Mouse (Mus musculus): ENCODE measurements at regions not wholly inside any gene's neighbourhood (a gene's known extent, or its start where the extent isn't known, plus 50 kb on each side); places are given as distances from the start of the nearest gene placed in this dataset.

GRCm38 (mm10) chr8:46898697-46899445, 87.8 kb upstream of the Enpp6 start:
- Histone ChIP-seq H3K36me3 (ENCODE audit: control insufficient read depth, insufficient read depth) (no peaks in the 10 kb centered on the region), H3K9me3 (ENCODE audit: control insufficient read depth, low read length) (no peaks in the 10 kb centered on the region), H3K4me1 (replicated peaks; ENCODE audit: control insufficient read depth, insufficient read depth, low read length) (no peaks in the 10 kb centered on the region), H3K27ac (ENCODE audit: low read length) (no peak overlapping the region), H3K4me3 (replicated peaks; ENCODE audit: low read length) (no peak overlapping the region), H3K4me2 (ENCODE audit: low read length) (no peak overlapping the region), H3K27me3 (replicated peaks; ENCODE audit: control insufficient read depth, insufficient read depth, low read length) (no peaks in the 10 kb centered on the region), H3K9ac (replicated peaks; ENCODE audit: low read depth, low read length) (no peak overlapping the region)
- 50% methylated on average over 5 of the region's 5 CpGs for WGBS
- ATAC-seq, result no peak

DNA sequence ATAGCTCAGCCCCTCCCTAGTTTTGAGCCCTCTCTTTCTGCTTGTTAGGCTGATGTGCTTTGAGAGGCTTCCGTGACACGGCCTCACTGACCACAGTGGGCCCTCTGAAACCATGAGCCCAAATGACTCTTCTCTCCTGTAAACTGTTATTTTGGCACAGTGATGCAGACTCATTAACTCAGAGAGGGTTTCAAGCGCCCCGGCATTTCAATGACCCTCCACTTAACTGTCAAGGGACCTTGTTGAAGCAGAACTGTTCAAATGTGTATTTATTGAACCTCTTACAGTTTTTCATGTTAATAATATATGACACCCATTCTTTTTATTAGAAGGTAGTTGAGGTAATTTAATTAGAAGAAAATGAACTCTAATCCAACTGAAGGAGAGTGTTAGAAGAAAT, 85.9 kb upstream of the Enpp6 start:
- H3K9me3 ChIP-seq (ENCODE audit: control insufficient read depth, low read length), result no peaks in the 10 kb centered on the region
- no peaks in the 10 kb centered on the region for H3K36me3 ChIP-seq (ENCODE audit: control insufficient read depth, insufficient read depth)
- H3K4me3 ChIP-seq (replicated peaks; ENCODE audit: low read length), result no peak overlapping the region
- no peaks in the 10 kb centered on the region for H3K27me3 ChIP-seq (replicated peaks; ENCODE audit: control insufficient read depth, insufficient read depth, low read length)
- no peak overlapping the region for H3K27ac ChIP-seq (ENCODE audit: low read length)
- no peak for ATAC-seq
- no peak overlapping the region for H3K4me2 ChIP-seq (ENCODE audit: low read length)
- no peak overlapping the region for H3K9ac ChIP-seq (replicated peaks; ENCODE audit: low read depth, low read length)
- WGBS, result 39% methylated on average over 4 of the region's 4 CpGs
- no peaks in the 10 kb centered on the region for H3K4me1 ChIP-seq (replicated peaks; ENCODE audit: control insufficient read depth, insufficient read depth, low read length)

DNA sequence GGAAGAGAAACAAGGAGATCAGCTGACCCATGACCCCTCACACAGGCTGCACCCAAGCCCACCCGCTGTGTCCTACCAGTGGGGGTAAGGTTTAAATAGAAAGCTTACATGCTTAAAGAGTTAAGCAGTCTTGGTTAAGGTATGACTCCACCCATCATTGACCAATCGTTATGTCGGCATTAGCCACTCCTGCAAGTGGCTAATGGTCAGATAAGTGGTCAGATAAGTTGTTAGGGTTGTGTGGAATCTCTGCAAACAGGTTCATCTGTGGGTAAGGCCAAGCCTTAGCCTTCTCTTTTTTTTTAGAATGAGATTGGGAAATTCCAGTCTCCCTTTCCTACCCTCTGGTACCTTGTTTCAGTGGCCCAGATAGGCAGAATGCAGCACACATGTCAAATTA, 82.0 kb upstream of the Enpp6 start:
- H3K4me3 ChIP-seq (replicated peaks; ENCODE audit: low read length), result no peak overlapping the region
- H3K4me2 ChIP-seq (ENCODE audit: low read length), result no peak overlapping the region
- WGBS, result 62% methylated on average over 3 of the region's 3 CpGs
- no peaks in the 10 kb centered on the region for H3K36me3 ChIP-seq (ENCODE audit: control insufficient read depth, insufficient read depth)
- no peak overlapping the region for H3K27ac ChIP-seq (ENCODE audit: low read length)
- no peak for ATAC-seq
- no peak overlapping the region for H3K9ac ChIP-seq (replicated peaks; ENCODE audit: low read depth, low read length)
- H3K9me3 ChIP-seq (ENCODE audit: control insufficient read depth, low read length), result no peaks in the 10 kb centered on the region
- no peaks in the 10 kb centered on the region for H3K4me1 ChIP-seq (replicated peaks; ENCODE audit: control insufficient read depth, insufficient read depth, low read length)
- H3K27me3 ChIP-seq (replicated peaks; ENCODE audit: control insufficient read depth, insufficient read depth, low read length), result no peaks in the 10 kb centered on the region

DNA sequence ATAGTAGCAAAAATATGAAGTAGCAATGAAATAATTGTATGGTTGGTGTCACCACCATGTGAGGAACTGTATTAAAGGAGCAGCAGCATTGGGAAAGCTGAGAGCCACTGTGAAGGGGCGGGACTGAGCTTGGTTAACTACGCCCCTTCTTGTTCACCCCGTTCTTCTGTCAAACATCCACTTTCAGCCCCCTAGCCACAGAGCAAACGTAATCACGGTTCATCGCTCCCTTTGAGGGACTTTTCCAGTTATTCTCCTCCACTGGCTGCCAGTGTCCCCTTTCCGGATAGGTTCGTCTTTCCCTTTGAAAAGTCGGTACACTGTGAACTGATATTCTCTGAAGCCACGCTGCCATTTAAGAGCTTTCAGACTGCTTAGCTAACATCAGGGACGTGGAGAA, 79.3 kb upstream of the Enpp6 start:
- Histone ChIP-seq H3K27ac (ENCODE audit: low read length) (no peak overlapping the region), H3K4me2 (ENCODE audit: low read length) (0 out of 2 replicates have a peak overlapping the region, but pooled peaks have one; percentile 23), H3K4me1 (replicated peaks; ENCODE audit: control insufficient read depth, insufficient read depth, low read length) (no peaks in the 10 kb centered on the region), H3K9me3 (ENCODE audit: control insufficient read depth, low read length) (no peaks in the 10 kb centered on the region), H3K4me3 (replicated peaks; ENCODE audit: low read length) (no peak overlapping the region), H3K27me3 (replicated peaks; ENCODE audit: control insufficient read depth, insufficient read depth, low read length) (no peaks in the 10 kb centered on the region; the same call in 1 of the 2 replicates), H3K9ac (replicated peaks; ENCODE audit: low read depth, low read length) (no peak overlapping the region), H3K36me3 (ENCODE audit: control insufficient read depth, insufficient read depth) (no peaks in the 10 kb centered on the region)
- no peak for ATAC-seq
- 8% methylated on average over 11 of the region's 11 CpGs for WGBS

GRCm38 (mm10) chr8:46908186-46908585, 78.5 kb upstream of the Enpp6 start:
- no peak for ATAC-seq
- Histone ChIP-seq H3K4me2 (ENCODE audit: low read length) (no peak overlapping the region), H3K4me1 (replicated peaks; ENCODE audit: control insufficient read depth, insufficient read depth, low read length) (no peaks in the 10 kb centered on the region), H3K4me3 (replicated peaks; ENCODE audit: low read length) (no peak overlapping the region), H3K9ac (replicated peaks; ENCODE audit: low read depth, low read length) (no peak overlapping the region), H3K9me3 (ENCODE audit: control insufficient read depth, low read length) (no peaks in the 10 kb centered on the region), H3K27me3 (replicated peaks; ENCODE audit: control insufficient read depth, insufficient read depth, low read length) (no peaks in the 10 kb centered on the region; the same call in 1 of the 2 replicates), H3K36me3 (ENCODE audit: control insufficient read depth, insufficient read depth) (no peaks in the 10 kb centered on the region), H3K27ac (ENCODE audit: low read length) (no peak overlapping the region)
- 70% methylated on average over 4 of the region's 4 CpGs for WGBS

DNA sequence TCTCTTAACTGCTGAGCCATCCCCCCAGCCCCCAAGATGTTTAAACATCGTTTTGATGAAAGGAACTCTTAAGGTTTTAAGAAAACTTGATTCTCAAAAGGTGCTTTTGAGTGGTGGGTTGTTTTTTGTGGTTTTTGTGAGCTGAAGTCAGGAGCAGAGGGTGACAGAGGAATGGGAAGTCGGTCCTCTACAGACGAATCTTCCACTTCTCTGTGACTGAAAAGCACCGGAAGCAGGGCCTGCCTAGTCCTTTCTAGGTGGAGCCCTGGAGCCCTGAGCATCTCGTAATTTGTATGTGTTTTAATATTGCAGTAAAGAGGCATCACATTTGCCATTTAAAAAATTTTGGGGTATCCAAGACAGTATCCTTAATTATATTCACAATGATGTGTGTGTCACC, 72.7 kb upstream of the Enpp6 start:
- 56% methylated on average over 5 of the region's 5 CpGs for WGBS
- Histone ChIP-seq H3K9ac (replicated peaks; ENCODE audit: low read depth, low read length) (no peak overlapping the region), H3K4me2 (ENCODE audit: low read length) (no peak overlapping the region), H3K4me1 (replicated peaks; ENCODE audit: control insufficient read depth, insufficient read depth, low read length) (no peaks in the 10 kb centered on the region), H3K27ac (ENCODE audit: low read length) (no peak overlapping the region), H3K4me3 (replicated peaks; ENCODE audit: low read length) (no peak overlapping the region), H3K36me3 (ENCODE audit: control insufficient read depth, insufficient read depth) (no peaks in the 10 kb centered on the region), H3K27me3 (replicated peaks; ENCODE audit: control insufficient read depth, insufficient read depth, low read length) (no peaks in the 10 kb centered on the region; the same call in 1 of the 2 replicates), H3K9me3 (ENCODE audit: control insufficient read depth, low read length) (no peaks in the 10 kb centered on the region)
- no peak for ATAC-seq

DNA sequence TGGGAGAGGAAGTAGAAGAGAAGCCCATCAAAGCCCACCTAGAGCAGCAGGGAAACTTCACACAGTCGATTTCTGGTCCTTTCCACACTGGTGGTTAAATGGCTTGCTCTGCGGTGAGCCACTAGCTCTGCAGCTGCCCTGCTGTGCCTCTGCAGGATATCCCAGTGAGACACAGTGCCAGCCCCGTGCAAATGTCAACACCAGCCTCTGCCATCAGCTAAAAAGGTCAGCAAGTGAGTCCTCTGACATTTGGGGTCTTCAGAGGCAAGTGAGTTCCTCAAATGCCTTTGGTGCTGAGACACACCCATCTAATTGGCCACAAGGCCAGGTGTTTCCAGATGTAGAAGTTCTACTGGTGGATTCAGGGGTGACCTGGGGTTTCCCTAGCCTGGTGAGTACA, 66.6 kb upstream of the Enpp6 start:
- H3K9ac ChIP-seq (replicated peaks; ENCODE audit: low read depth, low read length), result no peak overlapping the region
- no peak overlapping the region for H3K27ac ChIP-seq (ENCODE audit: low read length)
- WGBS, result 33% methylated on average over 3 of the region's 3 CpGs
- no peak for ATAC-seq
- no peaks in the 10 kb centered on the region for H3K27me3 ChIP-seq (replicated peaks; ENCODE audit: control insufficient read depth, insufficient read depth, low read length)
- no peak overlapping the region for H3K4me2 ChIP-seq (ENCODE audit: low read length)
- H3K4me3 ChIP-seq (replicated peaks; ENCODE audit: low read length), result no peak overlapping the region
- H3K4me1 ChIP-seq (replicated peaks; ENCODE audit: control insufficient read depth, insufficient read depth, low read length), result no peaks in the 10 kb centered on the region
- no peaks in the 10 kb centered on the region for H3K36me3 ChIP-seq (ENCODE audit: control insufficient read depth, insufficient read depth)
- no peaks in the 10 kb centered on the region for H3K9me3 ChIP-seq (ENCODE audit: control insufficient read depth, low read length)

DNA sequence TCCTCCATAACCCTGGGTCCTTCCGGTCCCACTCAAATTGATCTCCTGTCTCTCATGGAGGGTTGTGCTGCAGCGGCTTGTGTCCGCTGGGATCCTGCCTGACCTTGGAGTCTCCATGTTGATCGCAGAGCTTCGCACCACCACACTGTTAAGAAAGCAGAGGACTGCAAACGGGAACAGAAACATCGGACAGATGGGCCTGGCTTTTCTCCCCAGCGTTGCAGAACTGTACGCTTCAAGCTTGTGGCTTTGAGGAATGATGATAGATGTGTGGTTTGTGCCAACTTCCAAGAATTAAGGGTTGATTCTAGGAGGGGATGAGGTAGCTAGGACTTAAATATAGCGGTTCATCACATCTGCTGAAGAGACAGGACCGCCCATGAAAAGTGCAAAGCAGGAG, 65.6 kb upstream of the Enpp6 start:
- no peaks in the 10 kb centered on the region for H3K9me3 ChIP-seq (ENCODE audit: control insufficient read depth, low read length)
- no peak overlapping the region for H3K4me3 ChIP-seq (replicated peaks; ENCODE audit: low read length)
- no peaks in the 10 kb centered on the region for H3K4me1 ChIP-seq (replicated peaks; ENCODE audit: control insufficient read depth, insufficient read depth, low read length)
- WGBS, result 95% methylated on average over 11 of the region's 11 CpGs
- no peaks in the 10 kb centered on the region for H3K27me3 ChIP-seq (replicated peaks; ENCODE audit: control insufficient read depth, insufficient read depth, low read length)
- H3K36me3 ChIP-seq (ENCODE audit: control insufficient read depth, insufficient read depth), result no peaks in the 10 kb centered on the region
- no peak overlapping the region for H3K27ac ChIP-seq (ENCODE audit: low read length)
- no peak for ATAC-seq
- H3K9ac ChIP-seq (replicated peaks; ENCODE audit: low read depth, low read length), result no peak overlapping the region
- no peak overlapping the region for H3K4me2 ChIP-seq (ENCODE audit: low read length)

DNA sequence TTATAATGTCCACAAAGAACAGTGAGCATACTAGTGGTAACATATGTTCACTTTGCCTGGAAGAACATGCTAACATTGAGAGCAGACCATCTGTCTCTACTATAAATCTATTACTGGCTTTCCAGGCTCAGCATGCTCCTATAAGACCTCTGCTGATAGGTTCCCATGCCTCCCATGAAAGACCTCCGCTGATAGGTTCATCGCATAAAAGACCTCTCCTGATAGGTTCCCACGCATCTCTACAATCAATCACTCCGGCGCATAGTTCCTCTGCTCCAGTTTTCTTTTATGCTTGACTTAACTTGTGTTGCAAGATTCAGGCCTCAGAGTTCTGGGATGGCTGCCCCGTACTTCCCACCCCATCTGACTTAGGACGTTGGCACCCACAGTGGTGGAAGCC, 65.1 kb upstream of the Enpp6 start:
- Histone ChIP-seq H3K27ac (ENCODE audit: low read length) (no peak overlapping the region), H3K36me3 (ENCODE audit: control insufficient read depth, insufficient read depth) (no peaks in the 10 kb centered on the region), H3K9ac (replicated peaks; ENCODE audit: low read depth, low read length) (no peak overlapping the region), H3K4me2 (ENCODE audit: low read length) (no peak overlapping the region), H3K9me3 (ENCODE audit: control insufficient read depth, low read length) (no peaks in the 10 kb centered on the region), H3K27me3 (replicated peaks; ENCODE audit: control insufficient read depth, insufficient read depth, low read length) (no peaks in the 10 kb centered on the region), H3K4me1 (replicated peaks; ENCODE audit: control insufficient read depth, insufficient read depth, low read length) (no peaks in the 10 kb centered on the region), H3K4me3 (replicated peaks; ENCODE audit: low read length) (no peak overlapping the region)
- WGBS, result 92% methylated on average over 7 of the region's 7 CpGs
- ATAC-seq, result no peak

Measured in forebrain, embryonic 16.5 days (tissue).